Mouse (Mus musculus) liver, embryonic 14.5 days (tissue): ENCODE data around the gene Kat7. TPM values are rescaled to one million over a fixed set of nuclear protein-coding genes. Genes with fewer than 3 reads are reported as not detected.

Source experiments
- ATAC-seq: fragments of 200-750 bp; cut with Nextera tagmentation; 2 replicates; pipeline ENCODE4 v1.8.0; 2017; ENCODE audit warnings: moderate number of reproducible peaks, mild to moderate bottlenecking, moderate library complexity; ENCODE audit not compliant: insufficient read depth
- DNase-seq, 3 experiments: peaks; one replicate each; pipeline ENCODE4 v3.0.0-alpha.2; 2012 to 2013; ENCODE audit warnings: low read depth in 3 of 3, low spot score in 3 of 3
- H3K27ac ChIP-seq: fragments of 300-500 bp; sonication (generic); 2 replicates; pipeline ENCODE4 v1.5.1; 2014; ENCODE audit warnings: moderate library complexity, mild to moderate bottlenecking, control low read depth, inconsistent platforms
- H3K27me3 ChIP-seq: fragments of 300-500 bp; sonication (generic); 2 replicates; pipeline ENCODE4 v1.6.1; 2014; ENCODE audit warnings: mild to moderate bottlenecking, low read length, moderate library complexity; ENCODE audit not compliant: control insufficient read depth, insufficient read depth
- H3K36me3 ChIP-seq: fragments of 300-500 bp; sonication (generic); replicated peaks from 2 replicates; pipeline ENCODE4 v1.6.1; 2014; ENCODE audit warnings: low read depth; ENCODE audit not compliant: control insufficient read depth, insufficient read depth
- H3K4me1 ChIP-seq, 2 experiments: fragments of 200-500 bp in 1 of 2; fragments of 300-500 bp in 1 of 2; sonication (generic) in 1 of 2; replicated peaks; 2 replicates each; pipeline ENCODE4 v1.6.1; 2012 to 2014; ENCODE audit warnings: antibody characterized with exemption in 1 of 2, inconsistent platforms in 1 of 2, low read length in 1 of 2; ENCODE audit not compliant: control insufficient read depth in 2 of 2, insufficient read depth in 2 of 2
- H3K4me2 ChIP-seq: fragments of 300-500 bp; sonication (generic); 2 replicates; pipeline ENCODE4 v1.6.1; 2014; ENCODE audit warnings: low read depth, mild to moderate bottlenecking, control low read depth, moderate library complexity
- H3K4me3 ChIP-seq, 2 experiments: fragments of 200-500 bp in 1 of 2; fragments of 300-500 bp in 1 of 2; sonication (generic) in 1 of 2; 2 replicates each; pipeline ENCODE4 v1.5.1; 2012 to 2014; ENCODE audit warnings: low read depth in 2 of 2, low read length in 2 of 2, mild to moderate bottlenecking in 2 of 2, control low read depth in 1 of 2, inconsistent platforms in 1 of 2, moderate library complexity in 1 of 2; ENCODE audit not compliant: insufficient read depth in 1 of 2
- H3K9ac ChIP-seq: fragments of 300-500 bp; sonication (generic); replicated peaks from 2 replicates; pipeline ENCODE4 v1.6.1; 2014; ENCODE audit warnings: mild to moderate bottlenecking, control low read depth, moderate library complexity
- H3K9me3 ChIP-seq: fragments of 300-500 bp; sonication (generic); 2 replicates; pipeline ENCODE4 v1.6.1; 2016; ENCODE audit warnings: low read length, mixed read lengths; ENCODE audit not compliant: control insufficient read depth
- CTCF ChIP-seq: IDR thresholded peaks from 2 replicates; pipeline ENCODE4 v1.5.1; 2016; ENCODE audit warnings: antibody characterized with exemption, low read depth, control low read depth
- EP300 ChIP-seq: IDR thresholded peaks from 2 replicates; pipeline ENCODE4 v1.6.1; 2016; ENCODE audit warnings: antibody characterized with exemption, low read depth
- WGBS: fragments of 180-500 bp; shearing (Covaris S2); extraction: QIAGEN DNeasy Blood & Tissue Kit; methylation state at CpG from one replicate; pipeline ENCODE4 v1.1.7; 2014; ENCODE audit not compliant: insufficient replicate concordance; 5-methylcytosine and 5-hydroxymethylcytosine counted together
- polyA plus RNA-seq, 2 experiments: library from polyadenylated mRNA; depleted of rRNA in 1 of 2; stranded (reverse) in 1 of 2; unstranded in 1 of 2; fragments of >200 nt; fragmentation: Nextera tagmentation in 1 of 2; extraction: Ambion mirVana in 1 of 2; gene quantifications; 2 replicates each; pipeline versions ENCODE4 v1.2.1 to v1.2.3; 2012 to 2014

The Kat7 gene
- polyA plus RNA-seq, 2 experiments = 19.4 to 23.6 TPM

GRCm38 (mm10) chr11:95339471-95340021 is 29.5 kb upstream of the Kat7 start:
- peak; percentile 90 to 93 (median 91) for DNase-seq
- no peaks in the 10 kb centered on the region for H3K9me3 ChIP-seq
- 9% methylated on average over 14 of the region's 14 CpGs for WGBS

GRCm38 (mm10) chr11:95337846-95338342 is 27.8 kb upstream of the Kat7 start:
- peak overlapping the region; percentile 99 for H3K9ac ChIP-seq
- no peaks in the 10 kb centered on the region for H3K9me3 ChIP-seq
- H3K4me3 ChIP-seq = peak overlapping the region; percentile 96 to 97
- ATAC-seq (no peak), DNase-seq (no peak)
- TF ChIP-seq EP300 (no peak), CTCF (no peak)
- H3K4me2 ChIP-seq = peak overlapping the region; percentile 98
- peak overlapping the region; percentile 100 for H3K27ac ChIP-seq
- H3K36me3 ChIP-seq = peaks cover 29% of the 10 kb centered on the region
- WGBS = 7% methylated on average over 9 of the region's 9 CpGs
- peaks cover 50 to 66% of the 10 kb centered on the region in 2 experiments for H3K4me1 ChIP-seq
- H3K27me3 ChIP-seq = no peaks in the 10 kb centered on the region

More at GRCm38 (mm10) chr11:95339471-95340021, 29.5 kb upstream of the Kat7 start:
- H3K27ac ChIP-seq = peak overlapping the region; percentile 100
- H3K4me1 ChIP-seq = peaks cover 49 to 66% of the 10 kb centered on the region in 2 experiments
- peak overlapping the region; percentile 99 for H3K9ac ChIP-seq
- peak; percentile 96 for TF ChIP-seq EP300
- TF ChIP-seq CTCF = no peak
- no peaks in the 10 kb centered on the region for H3K27me3 ChIP-seq
- peak overlapping the region; percentile 98 for H3K4me2 ChIP-seq
- H3K36me3 ChIP-seq = peaks cover 44% of the 10 kb centered on the region
- peak; percentile 70 for ATAC-seq
- H3K4me3 ChIP-seq = peak overlapping the region; percentile 96 to 97

- peak overlapping the region; percentile 99 for H3K9ac ChIP-seq
- no peaks in the 10 kb centered on the region for H3K9me3 ChIP-seq
- no peak for TF ChIP-seq CTCF
- no peak; the same call in 1 of the 2 replicates for TF ChIP-seq EP300
- H3K27me3 ChIP-seq = no peaks in the 10 kb centered on the region
- H3K4me2 ChIP-seq = peak overlapping the region; percentile 98
- ATAC-seq = peak; percentile 12
- WGBS = under 1% methylated on average over 50 of the region's 50 CpGs
- peaks cover 48 to 65% of the 10 kb centered on the region in 2 experiments for H3K4me1 ChIP-seq
- peak overlapping the region; percentile 100 for H3K27ac ChIP-seq
- H3K4me3 ChIP-seq = peak overlapping the region; percentile 96 to 97
- H3K36me3 ChIP-seq = peaks cover 23% of the 10 kb centered on the region
- DNase-seq = peak in 2 of 3 experiments; percentile 59 to 60
Measured at GRCm38 (mm10) chr11:95337129-95337813, 27.2 kb upstream of the Kat7 start.

- H3K27ac ChIP-seq = peak within 1 kb of the TSS; percentile 100
- TF ChIP-seq CTCF = 0 out of 2 replicates have a peak, but pooled peaks have one; percentile 4
- no peak; the same call in 1 of the 2 replicates for TF ChIP-seq EP300
Measured at GRCm38 (mm10) chr11:95336568-95337128, 26.6 kb upstream of the Kat7 start, which contains the start of gene Fam117a. Gene Fam117a (plus strand): TSS chr11:95337018.

More at GRCm38 (mm10) chr11:95336568-95337128, 26.6 kb upstream of the Kat7 start, which contains the start of gene Fam117a:
- peak within 1 kb of the TSS; percentile 98 for H3K4me2 ChIP-seq
- DNase-seq (peak; percentile 86 to 89 (median 88)), ATAC-seq (peak; percentile 78)
- peaks cover 47 to 65% of the 10 kb centered on the region in 2 experiments for H3K4me1 ChIP-seq
- H3K27me3 ChIP-seq = no peaks in the 10 kb centered on the region
- H3K36me3 ChIP-seq = peaks cover 16% of the 10 kb centered on the region
- no peaks in the 10 kb centered on the region for H3K9me3 ChIP-seq
- 1% methylated on average over 24 of the region's 27 CpGs for WGBS
- peak within 1 kb of the TSS; percentile 96 to 97 for H3K4me3 ChIP-seq
- H3K9ac ChIP-seq = peak within 1 kb of the TSS; percentile 99
